Mouse (Mus musculus): ENCODE measurements around the gene Gm4187. TPM values are rescaled to one million over a fixed set of nuclear protein-coding genes. Genes with fewer than 3 reads are reported as not detected.
"Not testable (repeated sequence)": the region's sequence is repeated elsewhere in the genome, so short reads cannot be mapped to it uniquely, and the experiment has no call there.

Gm4187 gene
- not detected for total RNA-seq (2021)

DNA sequence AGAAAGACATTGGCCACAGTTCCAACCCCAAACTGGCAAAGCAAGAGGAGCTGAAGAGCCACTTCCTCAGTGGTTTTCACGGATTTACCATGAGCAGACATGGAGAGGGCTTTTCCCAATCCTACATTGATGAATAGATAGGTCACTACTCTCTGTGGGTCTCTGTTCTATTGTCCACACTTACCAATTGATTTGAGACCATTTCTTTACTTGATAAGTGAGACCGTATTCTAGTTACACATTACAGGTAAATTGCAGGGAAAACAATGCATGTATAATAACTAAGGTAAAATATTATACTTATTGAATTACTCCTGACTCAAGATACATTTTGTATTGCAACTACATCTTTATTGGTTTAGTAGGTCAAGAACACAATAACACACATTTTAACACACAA, at the start of gene Gm4187:
TSS of gene Gm4187 (minus strand) at position 101 of the 400 bp plus-strand sequence.
- intact Hi-C loops (cut with DNase I); DNase-seq (ENCODE audit: extremely low spot score in 1 of 2, low spot score in 2 of 2): not testable (repeated sequence)

DNA sequence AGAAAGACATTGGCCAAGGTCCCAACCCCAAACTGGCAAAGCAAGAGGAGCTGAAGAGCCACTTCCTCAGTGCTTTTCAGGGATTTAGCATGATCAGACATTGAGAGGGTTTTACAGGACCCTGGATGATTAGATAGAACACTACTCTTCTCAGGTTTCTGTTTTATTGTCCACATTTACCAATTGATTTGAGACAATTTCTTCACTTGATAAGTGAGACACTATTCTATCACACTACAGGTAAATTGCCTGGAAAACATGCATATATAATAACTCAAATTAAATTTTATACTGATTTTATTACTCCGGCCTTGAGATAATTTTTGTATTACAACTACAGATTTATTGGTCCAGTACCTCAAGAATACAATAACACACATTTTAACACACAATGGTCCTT, 41.4 kb upstream of the Gm4187 start, which contains the start of gene Gm8660:
TSS of gene Gm8660 (minus strand) at position 101 of the 400 bp plus-strand sequence.
- DNase-seq (ENCODE audit: extremely low spot score in 1 of 2, low spot score in 2 of 2); intact Hi-C loops (cut with DNase I): not testable (repeated sequence)

Other genes with a start within 250 kb of the Gm4187 start
- not detected for gene Gm16451, start 211.5 kb downstream of the Gm4187 start, total RNA-seq (2021)
- gene Gm10666, start 195.0 kb downstream of the Gm4187 start, total RNA-seq (2021), result not detected
- not detected for gene Vmn1r142, start 165.7 kb downstream of the Gm4187 start, total RNA-seq (2021)
- not detected for gene Vmn1r143, start 140.3 kb downstream of the Gm4187 start, total RNA-seq (2021)
- not detected for gene Gm8653, start 128.5 kb downstream of the Gm4187 start, total RNA-seq (2021)
- gene Gm8453, start 100.2 kb downstream of the Gm4187 start, total RNA-seq (2021), result not detected
- gene Gm8660, start 41.3 kb upstream of the Gm4187 start, total RNA-seq (2021), result not detected
- not detected for gene Vmn1r148, start 83.9 kb upstream of the Gm4187 start, total RNA-seq (2021)
- not detected for gene Vmn1r149, start 108.5 kb upstream of the Gm4187 start, total RNA-seq (2021)
- not detected for gene Gm10665, start 134.4 kb upstream of the Gm4187 start, total RNA-seq (2021)
- not detected for gene Vmn1r151, start 170.0 kb upstream of the Gm4187 start, total RNA-seq (2021)
- not detected for gene Vmn1r152, start 193.2 kb upstream of the Gm4187 start, total RNA-seq (2021)
- gene Gm8677, start 205.2 kb upstream of the Gm4187 start, total RNA-seq (2021), result not detected
- not detected for gene Gm4201, start 235.6 kb upstream of the Gm4187 start, total RNA-seq (2021)

All from left cerebral cortex, postnatal 10 days (tissue).